In genomic region chr4:128858226-128858625, GRCm38 (mm10) we compare ENCODE assay signal across 8 mouse cellular contexts. TPM values are rescaled to one million over a fixed set of nuclear protein-coding genes. Genes with fewer than 3 reads are reported as not detected.
DNase-seq lines count a peak whose midpoint lies in the region; ATAC-seq and TF ChIP-seq lines count a peak whose summit lies in the region.
"Not testable (repeated sequence)": the region's sequence is repeated elsewhere in the genome, so short reads cannot be mapped to it uniquely, and the experiment has no call there.

No protein-coding gene starts in this region.

- H3K27me3 ChIP-seq in E14TG2a.4 (ENCODE audit: insufficient read depth, low read length); embryonic facial prominence, embryonic 14.5 days (replicated peaks; ENCODE audit: control insufficient read depth, insufficient read depth, low read length): not testable (repeated sequence)

- peak; percentile 44 for TF ChIP-seq CTCF in E14TG2a.4 (conservative IDR thresholded peaks at IDR 0.05; ENCODE audit: low read length)
- TF ChIP-seq CTCF in brain, embryonic 14.5 days (IDR thresholded peaks at IDR 0.05; ENCODE audit: borderline replicate concordance, extremely low read depth, insufficient read depth, insufficient read length): peak; percentile 71
- TF ChIP-seq CTCF in layer of hippocampus, adult 2 months (conservative IDR thresholded peaks at IDR 0.05): peak; percentile 73
- peak; percentile 87 for TF ChIP-seq CTCF in lung, adult 2 months (IDR thresholded peaks at IDR 0.05; ENCODE audit: insufficient read depth, low read length)

- H3K9me3 ChIP-seq in E14TG2a.4 (ENCODE audit: low read length); embryonic facial prominence, embryonic 14.5 days (ENCODE audit: control insufficient read depth, low read length): not testable (repeated sequence)

- ATAC-seq in embryonic facial prominence, embryonic 14.5 days (ENCODE audit: low read depth): not testable (repeated sequence)

- H3K4me1 ChIP-seq in E14TG2a.4 (replicated peaks; ENCODE audit: low read depth, low read length): peaks cover 15% of the 10 kb centered on the region
- H3K4me1 ChIP-seq in embryonic facial prominence, embryonic 14.5 days (ENCODE audit: control insufficient read depth, insufficient read depth, low read length); lung, adult 2 months (ENCODE audit: control insufficient read depth, insufficient read depth, low read length): not testable (repeated sequence)

- DNase-seq in brain, embryonic 14.5 days (ENCODE audit: low read depth): peak; percentile 86
- DNase-seq in embryonic facial prominence, embryonic 14.5 days (ENCODE audit: low spot score): peak; percentile 68
- peak; percentile 70 to 82 for DNase-seq in heart, postnatal 14 days
- peak; percentile 65 to 86 for DNase-seq in layer of hippocampus, adult 2 months (ENCODE audit: low spot score in 2 of 2)
- DNase-seq in lung, adult 2 months: peak; percentile 68
- DNase-seq in retina, postnatal 7 days (ENCODE audit: low read depth, low spot score): peak; percentile 61
- DNase-seq in thymus, postnatal 14 days: peak; percentile 72

- H3K4me3 ChIP-seq in E14TG2a.4 (replicated peaks; ENCODE audit: low read length); embryonic facial prominence, embryonic 14.5 days (ENCODE audit: low read depth, low read length); layer of hippocampus, adult 2 months; lung, adult 2 months (replicated peaks; ENCODE audit: extremely low read depth, low read depth, low read length): not testable (repeated sequence)

- not testable (repeated sequence) for H3K4me2 ChIP-seq in embryonic facial prominence, embryonic 14.5 days (ENCODE audit: low read depth, low read length)

- TF ChIP-seq POLR2A in brain, embryonic 14.5 days (IDR thresholded peaks at IDR 0.05; ENCODE audit: borderline replicate concordance, extremely low read depth, insufficient read depth, insufficient read length, poor library complexity, severe bottlenecking); lung, adult 2 months (IDR thresholded peaks at IDR 0.05; ENCODE audit: borderline replicate concordance, extremely low read depth, low read depth, low read length): not testable (repeated sequence)

- H3K27ac ChIP-seq in embryonic facial prominence, embryonic 14.5 days (replicated peaks; ENCODE audit: low read depth, low read length); layer of hippocampus, adult 2 months: not testable (repeated sequence)

- not testable (repeated sequence) for H3K36me3 ChIP-seq in E14TG2a.4 (ENCODE audit: insufficient read depth, low read length); embryonic facial prominence, embryonic 14.5 days (ENCODE audit: control insufficient read depth, insufficient read depth, low read length)

- not testable (repeated sequence) for H3K9ac ChIP-seq in embryonic facial prominence, embryonic 14.5 days (ENCODE audit: low read depth, low read length)

- intact Hi-C loops in heart, postnatal 14 days (cut with DNase I): loop anchor here (2.0 kb wide), 2 partner anchors 81 to 147 kb away; no protein-coding TSS in a partner anchor

RNA-seq across cellular contexts. Expression of gene Trim62, which starts 25.2 kb away (rescaled TPM):
- polyA plus RNA-seq in brain, embryonic 14.5 days (2012; rRNA removed): 15.4 and 33.5 TPM in 2 replicates
- 8.8 and 9.2 TPM in 2 replicates for polyA plus RNA-seq in embryonic facial prominence, embryonic 14.5 days (2014; fragmentation: Nextera tagmentation; extraction: Ambion mirVana)
- total RNA-seq in heart, postnatal 14 days (2021): 1 to 10 TPM; 2.0 to 2.2 TPM
- 10 to 100 TPM; 13.0 to 14.2 TPM for total RNA-seq in layer of hippocampus, adult 2 months (2021)
- 18.6 and 19.7 TPM in 2 replicates for polyA plus RNA-seq in lung, adult 2 months (2012; rRNA removed)

RNA-seq across cellular contexts. Expression of gene Zfp362, which starts 52.4 kb away (rescaled TPM):
- polyA plus RNA-seq in brain, embryonic 14.5 days (2012; rRNA removed): 70.0 and 94.1 TPM in 2 replicates
- 28.6 and 34.0 TPM in 2 replicates for polyA plus RNA-seq in embryonic facial prominence, embryonic 14.5 days (2014; fragmentation: Nextera tagmentation; extraction: Ambion mirVana)
- total RNA-seq in heart, postnatal 14 days (2021): 10 to 100 TPM; 16.3 to 17.7 TPM
- total RNA-seq in layer of hippocampus, adult 2 months (2021): 10 to 100 TPM; 25.8 to 26.8 TPM
- polyA plus RNA-seq in lung, adult 2 months (2012; rRNA removed): 43.8 and 48.8 TPM in 2 replicates
